Mouse (Mus musculus) thymus, adult 2 months (tissue): ENCODE data around the gene Ddx42.

Source experiments
- CTCF ChIP-seq: fragments of 200-500 bp; IDR thresholded peaks from 2 replicates; pipeline ENCODE4 v1.5.1; 2012; ENCODE audit warnings: mild to moderate bottlenecking, control low read depth, low read length, moderate library complexity, borderline replicate concordance; ENCODE audit not compliant: control insufficient read depth, poor library complexity, insufficient read depth; ENCODE audit errors: extremely low read depth
- POLR2A ChIP-seq: fragments of 200-500 bp; IDR thresholded peaks from 2 replicates; pipeline ENCODE4 v1.6.1; 2012; ENCODE audit warnings: mild to moderate bottlenecking, low read length, control low read depth, moderate library complexity; ENCODE audit not compliant: control insufficient read depth, poor library complexity, insufficient read depth; ENCODE audit errors: extremely low read depth

DNA sequence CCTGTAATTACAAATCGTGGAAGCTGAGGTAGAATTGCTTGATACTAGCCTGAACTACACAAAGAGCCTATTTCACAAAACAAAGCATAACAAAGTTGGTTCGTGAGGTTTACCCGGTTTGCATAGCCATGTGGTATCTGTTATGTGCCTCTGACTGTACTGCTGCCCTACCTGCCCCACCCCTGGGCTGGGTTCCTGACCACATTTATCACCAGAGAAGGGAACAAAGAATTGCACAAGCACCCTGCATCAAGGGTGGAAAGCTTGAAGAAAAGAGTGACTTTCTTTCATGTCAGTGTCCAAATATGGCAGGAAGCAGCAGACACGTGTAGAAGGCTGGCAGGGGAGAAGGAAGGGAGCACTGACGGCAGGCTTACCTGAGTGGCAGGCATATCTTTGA is 49.3 kb upstream of the Ddx42 start:
- no peak for TF ChIP-seq CTCF
- TF ChIP-seq POLR2A, result no peak
